In genomic region chr17:29301421-29301820, GRCm38 (mm10) we compare ENCODE assay signal across 24 mouse cellular contexts. TPM values are rescaled to one million over a fixed set of nuclear protein-coding genes. Genes with fewer than 3 reads are reported as not detected.
DNase-seq lines count a peak whose midpoint lies in the region; ATAC-seq and TF ChIP-seq lines count a peak whose summit lies in the region.
"Had no signal": no experiment of that assay in that cellular context is flagged by ENCODE, and none has a peak within 500 bp of the region (broad histone marks: within the 10 kb centered on the region; RNA-seq: fewer than 3 reads in every experiment).

No protein-coding gene starts in this region.

- H3K4me3 ChIP-seq in gastrocnemius, adult 2 months, result no peak overlapping the region
- H3K4me3 ChIP-seq in kidney, embryonic 14.5 days (ENCODE audit: low read length), result no peak overlapping the region
- no peak overlapping the region for H3K4me3 ChIP-seq in layer of hippocampus, adult 2 months
- H3K4me3 ChIP-seq: forebrain, embryonic 10.5 days; forebrain, embryonic 13.5 days; heart, embryonic 12.5 days; hindbrain, embryonic 12.5 days; hindbrain, embryonic 15.5 days had no signal

- no peaks in the 10 kb centered on the region for H3K9me3 ChIP-seq in kidney, embryonic 14.5 days (ENCODE audit: control insufficient read depth, low read length)
- H3K9me3 ChIP-seq: forebrain, embryonic 13.5 days; G1E; heart, embryonic 12.5 days; hindbrain, embryonic 12.5 days; hindbrain, embryonic 15.5 days had no signal

- intact Hi-C loops in gastrocnemius, adult 2 months (cut with DNase I), result no loop called here

- H3K9ac ChIP-seq in kidney, embryonic 14.5 days (ENCODE audit: low read depth, low read length), result no peak overlapping the region
- H3K9ac ChIP-seq: forebrain, embryonic 13.5 days; heart, embryonic 12.5 days; hindbrain, embryonic 12.5 days; hindbrain, embryonic 15.5 days had no signal

- no peak for DNase-seq in gastrocnemius, adult 2 months
- DNase-seq in gastrocnemius, adult 8-10 months (ENCODE audit: low spot score in 2 of 2), result no peak
- no peak for DNase-seq in kidney, adult 11 months
- no peak for DNase-seq in layer of hippocampus, adult 2 months (ENCODE audit: low spot score in 2 of 2)
- no peak for DNase-seq in layer of hippocampus, adult 9-11 months
- DNase-seq in right cerebral cortex, postnatal 14 days, result peak; percentile 42
- DNase-seq in right cerebral cortex, postnatal 10 days (ENCODE audit: low spot score in 2 of 2), result no peak
- DNase-seq: adrenal gland, postnatal 10 days; adrenal gland, postnatal 36 days; B cell, adult 2 months; cerebellum, adult 11 months; cerebellum, adult 2 months; cerebellum, adult 9-11 months; cerebellum, postnatal 25 days had no signal

- no peak overlapping the region for H3K4me2 ChIP-seq in kidney, embryonic 14.5 days (replicated peaks; ENCODE audit: low read depth, low read length)
- H3K4me2 ChIP-seq: forebrain, embryonic 13.5 days; heart, embryonic 12.5 days; hindbrain, embryonic 12.5 days; hindbrain, embryonic 15.5 days had no signal

- 89% methylated on average over 6 of the region's 6 CpGs for WGBS in kidney, embryonic 14.5 days

- H3K27ac ChIP-seq in gastrocnemius, adult 2 months, result peak overlapping the region; percentile 77
- 0 out of 2 replicates have a peak overlapping the region, but pooled peaks have one; percentile 2 for H3K27ac ChIP-seq in kidney, embryonic 14.5 days (ENCODE audit: low read depth, low read length)
- H3K27ac ChIP-seq in layer of hippocampus, adult 2 months, result peak overlapping the region; percentile 64
- H3K27ac ChIP-seq: forebrain, embryonic 10.5 days; forebrain, embryonic 13.5 days; hindbrain, embryonic 12.5 days; hindbrain, embryonic 15.5 days had no signal

- ATAC-seq in kidney, embryonic 14.5 days (ENCODE audit: low FRiP score, low TSS enrichment), result no peak
- ATAC-seq: forebrain, embryonic 13.5 days; forebrain, embryonic 16.5 days; Patski had no signal

- TF ChIP-seq CTCF in gastrocnemius, adult 2 months (IDR thresholded peaks at IDR 0.05), result no peak
- no peak for TF ChIP-seq CTCF in layer of hippocampus, adult 2 months (conservative IDR thresholded peaks at IDR 0.05)

- peaks cover 47% of the 10 kb centered on the region for H3K4me1 ChIP-seq in kidney, embryonic 14.5 days (ENCODE audit: control insufficient read depth, insufficient read depth, low read length)

- H3K36me3 ChIP-seq in kidney, embryonic 14.5 days (ENCODE audit: control insufficient read depth, insufficient read depth, low read length), result peaks cover 19% of the 10 kb centered on the region; the same call in 1 of the 2 replicates

- H3K27me3 ChIP-seq in kidney, embryonic 14.5 days (ENCODE audit: control insufficient read depth, insufficient read depth, low read length), result no peaks in the 10 kb centered on the region
- H3K27me3 ChIP-seq: CH12.LX; forebrain, embryonic 13.5 days; heart, embryonic 12.5 days; hindbrain, embryonic 12.5 days; hindbrain, embryonic 15.5 days; Patski had no signal

RNA-seq across cellular contexts. Expression of gene Pi16, which starts 16.1 kb away (rescaled TPM):
- total RNA-seq in gastrocnemius, adult 2 months (2021), result 10 to 100 TPM; 21.9 to 52.6 TPM
- total RNA-seq in gastrocnemius, adult 8-10 months (2022), result 10 to 100 TPM; 12.3 to 27.4 (median 16.7) TPM
- polyA plus RNA-seq in kidney, embryonic 14.5 days (2014; fragmentation: Nextera tagmentation; extraction: Ambion mirVana), result 0.32 and 0.90 TPM in 2 replicates
- total RNA-seq in layer of hippocampus, adult 2 months (2021), result 1 to 10 TPM in 1 of 2 experiments, under 1 TPM in 1; 0.74 to 1.1 TPM
- polyA plus RNA-seq: Patski had no signal

RNA-seq across cellular contexts. Expression of gene BC004004, which starts 32.8 kb away (rescaled TPM):
- total RNA-seq in gastrocnemius, adult 2 months (2021), result 100 to 1,000 TPM; 110 to 121 TPM
- total RNA-seq in gastrocnemius, adult 8-10 months (2022), result 100 to 1,000 TPM; 107 to 140 (median 126) TPM
- polyA plus RNA-seq in kidney, embryonic 14.5 days (2014; fragmentation: Nextera tagmentation; extraction: Ambion mirVana), result 59.8 and 63.3 TPM in 2 replicates
- 10 to 100 TPM; 78.9 to 81.5 TPM for total RNA-seq in layer of hippocampus, adult 2 months (2021)

RNA-seq across cellular contexts. Expression of gene Ppil1, which starts 37.4 kb away (rescaled TPM):
- 1 to 10 TPM; 5.1 to 7.3 TPM for total RNA-seq in gastrocnemius, adult 2 months (2021)
- 1 to 10 TPM; 4.8 to 8.3 (median 6.7) TPM for total RNA-seq in gastrocnemius, adult 8-10 months (2022)
- polyA plus RNA-seq in kidney, embryonic 14.5 days (2014; fragmentation: Nextera tagmentation; extraction: Ambion mirVana), result 161 and 169 TPM in 2 replicates
- 10 to 100 TPM; 14.8 to 16.2 TPM for total RNA-seq in layer of hippocampus, adult 2 months (2021)

RNA-seq across cellular contexts. Expression of gene Mtch1, which starts 46.3 kb away (rescaled TPM):
- 100 to 1,000 TPM in 1 of 2 experiments, 10 to 100 TPM in 1; 78.5 to 109 TPM for total RNA-seq in gastrocnemius, adult 2 months (2021)
- 10 to 100 TPM; 74.1 to 82.3 (median 80.3) TPM for total RNA-seq in gastrocnemius, adult 8-10 months (2022)
- polyA plus RNA-seq in kidney, embryonic 14.5 days (2014; fragmentation: Nextera tagmentation; extraction: Ambion mirVana), result 297 and 364 TPM in 2 replicates
- total RNA-seq in layer of hippocampus, adult 2 months (2021), result 100 to 1,000 TPM; 587 to 618 TPM

RNA-seq across cellular contexts. Expression of gene Fgd2, which starts 59.3 kb away (rescaled TPM):
- total RNA-seq in gastrocnemius, adult 2 months (2021), result 1 to 10 TPM in 1 of 2 experiments, under 1 TPM in 1; 0.74 to 1.1 TPM
- 1 to 10 TPM in 1 of 4 experiments, under 1 TPM in 3; 0.38 to 1.0 (median 0.67) TPM for total RNA-seq in gastrocnemius, adult 8-10 months (2022)
- polyA plus RNA-seq in kidney, embryonic 14.5 days (2014; fragmentation: Nextera tagmentation; extraction: Ambion mirVana), result 9.5 and 9.6 TPM in 2 replicates
- total RNA-seq in layer of hippocampus, adult 2 months (2021), result 1 to 10 TPM; 3.8 to 4.4 TPM

Comparison
In these comparisons a context has a peak if more than half of its experiments do, and no peak if none do; other contexts are left out.
1. H3K27ac ChIP-seq: peak in every context shown above with its lines; median percentile 77 in gastrocnemius, adult 2 months; 64 in layer of hippocampus, adult 2 months; 2 in kidney, embryonic 14.5 days.
2. RNA of gene Pi16, which starts 16.1 kb away (total RNA-seq): 21.9 to 52.6 TPM in gastrocnemius, adult 2 months and 12.3 to 27.4 TPM in gastrocnemius, adult 8-10 months; 0.74 to 1.1 TPM in layer of hippocampus, adult 2 months; every median in the first group is over 4 times any median in the second.